Mouse (Mus musculus): Measurements from ENCODE around the gene Uox. TPM values are rescaled to one million over a fixed set of nuclear protein-coding genes. Genes with fewer than 3 reads are reported as not detected.

Gene Uox
- polyA plus RNA-seq, 1 experiment, result not detected

DNA sequence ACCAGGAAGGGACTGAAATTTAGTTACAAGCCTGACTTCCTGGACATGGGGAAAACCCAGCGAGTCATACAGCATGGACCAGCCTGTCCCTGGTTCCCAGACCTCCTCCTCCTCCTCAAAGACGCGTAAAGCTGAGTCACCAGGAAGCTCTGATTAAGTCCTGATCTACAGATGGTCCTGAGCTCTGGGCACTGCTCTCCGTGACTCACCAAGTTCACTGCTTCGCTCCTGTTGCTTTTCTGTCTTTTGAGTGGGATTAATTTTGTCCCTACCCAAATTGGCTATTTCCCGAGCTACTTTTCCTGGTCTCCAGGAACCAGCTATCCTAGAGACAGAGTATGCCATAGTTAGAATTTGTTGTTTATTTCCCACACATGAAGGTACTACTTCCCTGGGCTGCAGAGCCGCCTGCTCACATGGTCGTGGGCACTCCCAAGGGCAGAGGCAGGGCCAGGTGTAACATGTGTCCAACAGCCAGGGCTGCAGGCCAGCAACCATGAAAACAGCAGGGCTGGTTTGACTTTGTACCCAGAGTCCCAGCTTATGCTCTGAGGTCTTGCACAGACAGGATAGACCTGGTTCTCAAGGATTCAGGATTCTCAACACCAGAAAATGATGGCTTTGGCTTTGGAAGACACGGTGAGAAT, 2.2 kb upstream of the Uox start:
- H3K36me3 ChIP-seq (ENCODE audit: control insufficient read depth, insufficient read depth), result no peaks in the 10 kb centered on the region
- peak overlapping the region; percentile 66 for H3K4me2 ChIP-seq (ENCODE audit: low read depth)
- H3ac ChIP-seq (ENCODE audit: control insufficient read depth, insufficient read length), result no peak overlapping the region
- no peaks in the 10 kb centered on the region for H3K27me3 ChIP-seq (ENCODE audit: control insufficient read depth, insufficient read depth, insufficient read length)
- TF ChIP-seq SRF (IDR thresholded peaks at IDR 0.05; ENCODE audit: control insufficient read depth, insufficient read length, low read depth) (no peak), POLR2A (IDR thresholded peaks at IDR 0.05; ENCODE audit: insufficient read length, low read depth) (no peak), POLR2AphosphoS2 (IDR thresholded peaks at IDR 0.05; ENCODE audit: insufficient read length, low read depth) (no peak), E2F4 (IDR thresholded peaks at IDR 0.05; ENCODE audit: insufficient read depth) (no peak), REST (IDR thresholded peaks at IDR 0.05; ENCODE audit: insufficient read depth, insufficient read length) (no peak), MYOG (IDR thresholded peaks at IDR 0.05; ENCODE audit: control insufficient read depth in 1 of 3, insufficient read depth in 1 of 3, insufficient read length in 2 of 3, low read depth in 2 of 3) (no peak), USF1 (IDR thresholded peaks at IDR 0.05; ENCODE audit: low read depth) (no peak), CEBPB (IDR thresholded peaks at IDR 0.05; ENCODE audit: insufficient read depth, poor library complexity, severe bottlenecking) (no peak), TCF3 (IDR thresholded peaks at IDR 0.05; ENCODE audit: insufficient read length, low read depth) (no peak), TCF12 (IDR thresholded peaks at IDR 0.05; ENCODE audit: insufficient read depth, poor library complexity, severe bottlenecking) (no peak), MAX (IDR thresholded peaks at IDR 0.05; ENCODE audit: low read depth) (no peak)
- no peak overlapping the region for H3K4me3 ChIP-seq
- H3K79me2 ChIP-seq (ENCODE audit: control insufficient read depth, insufficient read depth), result no peaks in the 10 kb centered on the region

DNA sequence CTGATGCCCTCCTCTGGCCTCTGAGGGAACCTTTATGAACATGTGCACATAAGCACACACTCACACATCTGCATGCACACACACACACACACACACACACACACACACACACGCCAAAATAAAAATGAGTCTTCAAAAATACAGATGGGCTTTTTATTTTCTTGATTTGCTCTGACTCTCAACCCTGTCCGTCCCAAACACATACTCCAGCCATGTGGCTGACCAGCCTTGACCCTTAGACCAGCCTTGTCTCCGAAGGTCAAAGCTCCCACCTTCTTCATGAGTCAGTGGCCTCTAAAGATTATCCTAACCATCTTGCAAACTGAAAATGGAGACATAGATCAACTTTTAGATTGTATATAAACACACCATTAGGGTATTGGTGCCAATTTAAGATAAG, 632 bp upstream of the Uox start:
- H3K27me3 ChIP-seq (ENCODE audit: control insufficient read depth, insufficient read depth, insufficient read length), result no peaks in the 10 kb centered on the region
- no peak overlapping the region for H3ac ChIP-seq (ENCODE audit: control insufficient read depth, insufficient read length)
- H3K4me3 ChIP-seq, result no peak overlapping the region
- no peaks in the 10 kb centered on the region for H3K36me3 ChIP-seq (ENCODE audit: control insufficient read depth, insufficient read depth)
- no peaks in the 10 kb centered on the region for H3K79me2 ChIP-seq (ENCODE audit: control insufficient read depth, insufficient read depth)
- TF ChIP-seq MYOG (IDR thresholded peaks at IDR 0.05; ENCODE audit: control insufficient read depth in 1 of 3, insufficient read depth in 1 of 3, insufficient read length in 2 of 3, low read depth in 2 of 3) (no peak), CEBPB (IDR thresholded peaks at IDR 0.05; ENCODE audit: insufficient read depth, poor library complexity, severe bottlenecking) (no peak), E2F4 (IDR thresholded peaks at IDR 0.05; ENCODE audit: insufficient read depth) (no peak), MAX (IDR thresholded peaks at IDR 0.05; ENCODE audit: low read depth) (no peak), MYOD1 (IDR thresholded peaks at IDR 0.05; ENCODE audit: control insufficient read depth in 1 of 3, insufficient read length in 2 of 3, low read depth in 2 of 3) (no peak), USF1 (IDR thresholded peaks at IDR 0.05; ENCODE audit: low read depth) (no peak), POLR2A (IDR thresholded peaks at IDR 0.05; ENCODE audit: insufficient read length, low read depth) (no peak), POLR2AphosphoS2 (IDR thresholded peaks at IDR 0.05; ENCODE audit: insufficient read length, low read depth) (no peak), TCF12 (IDR thresholded peaks at IDR 0.05; ENCODE audit: insufficient read depth, poor library complexity, severe bottlenecking) (no peak), REST (IDR thresholded peaks at IDR 0.05; ENCODE audit: insufficient read depth, insufficient read length) (no peak)
- no peak overlapping the region for H3K4me2 ChIP-seq (ENCODE audit: low read depth)

DNA sequence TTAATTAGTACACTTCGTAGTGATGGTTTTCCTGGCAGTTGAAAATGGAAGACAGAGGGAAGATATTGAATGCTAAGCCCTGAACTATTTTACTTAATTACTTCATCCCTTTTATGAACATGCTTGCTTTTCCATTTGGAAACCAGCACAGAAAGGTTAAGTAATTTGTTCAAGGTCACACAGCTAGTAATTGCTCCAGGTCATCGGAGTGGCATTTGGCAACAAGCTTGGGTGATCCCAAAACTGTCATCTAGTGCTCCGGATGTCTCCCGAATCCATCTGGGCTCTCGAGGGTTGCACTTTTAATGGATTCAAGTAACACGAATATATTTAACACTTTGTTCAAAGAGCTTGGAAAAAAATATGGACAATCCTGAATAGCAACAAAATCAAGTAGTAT, 713 bp downstream of the Uox start:
- H3K4me3 ChIP-seq, result no peak overlapping the region
- H3K4me2 ChIP-seq (ENCODE audit: low read depth), result no peak overlapping the region
- H3K36me3 ChIP-seq (ENCODE audit: control insufficient read depth, insufficient read depth), result no peaks in the 10 kb centered on the region
- H3K79me2 ChIP-seq (ENCODE audit: control insufficient read depth, insufficient read depth), result no peaks in the 10 kb centered on the region
- TF ChIP-seq MYOG (IDR thresholded peaks at IDR 0.05; ENCODE audit: control insufficient read depth in 1 of 3, insufficient read depth in 1 of 3, insufficient read length in 2 of 3, low read depth in 2 of 3), result no peak
- TF ChIP-seq SRF (IDR thresholded peaks at IDR 0.05; ENCODE audit: control insufficient read depth, insufficient read length, low read depth), result no peak
- no peak for TF ChIP-seq E2F4 (IDR thresholded peaks at IDR 0.05; ENCODE audit: insufficient read depth)
- no peak for TF ChIP-seq POLR2A (IDR thresholded peaks at IDR 0.05; ENCODE audit: insufficient read length, low read depth)
- TF ChIP-seq POLR2AphosphoS2 (IDR thresholded peaks at IDR 0.05; ENCODE audit: insufficient read length, low read depth), result no peak
- TF ChIP-seq CEBPB (IDR thresholded peaks at IDR 0.05; ENCODE audit: insufficient read depth, poor library complexity, severe bottlenecking), result no peak
- TF ChIP-seq MAX (IDR thresholded peaks at IDR 0.05; ENCODE audit: low read depth), result no peak
- TF ChIP-seq TCF3 (IDR thresholded peaks at IDR 0.05; ENCODE audit: insufficient read length, low read depth), result no peak
- no peak for TF ChIP-seq REST (IDR thresholded peaks at IDR 0.05; ENCODE audit: insufficient read depth, insufficient read length)
- TF ChIP-seq TCF12 (IDR thresholded peaks at IDR 0.05; ENCODE audit: insufficient read depth, poor library complexity, severe bottlenecking), result no peak
- TF ChIP-seq USF1 (IDR thresholded peaks at IDR 0.05; ENCODE audit: low read depth), result no peak
- no peak for TF ChIP-seq MYOD1 (IDR thresholded peaks at IDR 0.05; ENCODE audit: control insufficient read depth in 1 of 3, insufficient read length in 2 of 3, low read depth in 2 of 3)
- no peak overlapping the region for H3ac ChIP-seq (ENCODE audit: control insufficient read depth, insufficient read length)
- no peaks in the 10 kb centered on the region for H3K27me3 ChIP-seq (ENCODE audit: control insufficient read depth, insufficient read depth, insufficient read length)

DNA sequence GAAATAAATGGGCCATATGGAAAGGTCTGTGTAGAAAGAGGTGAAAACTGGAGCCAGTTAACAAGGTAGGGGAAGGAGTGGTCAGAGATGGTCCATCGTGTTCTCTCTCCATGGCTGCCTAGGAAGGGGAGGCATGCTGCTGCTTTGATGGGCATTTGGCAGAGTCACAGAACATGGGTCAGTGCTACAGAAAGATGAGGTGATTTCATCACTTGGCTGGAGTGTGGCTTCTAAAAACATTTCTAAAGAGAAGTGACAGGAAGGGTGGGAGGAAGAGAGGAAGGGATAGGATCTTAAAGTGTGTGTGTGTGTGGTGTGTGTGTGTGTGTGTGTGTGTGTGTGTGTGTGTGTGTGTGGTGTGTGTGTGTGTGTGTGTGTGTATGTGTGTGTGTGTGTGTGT, 1.1 kb downstream of the Uox start:
- no peaks in the 10 kb centered on the region for H3K79me2 ChIP-seq (ENCODE audit: control insufficient read depth, insufficient read depth)
- TF ChIP-seq MAX (IDR thresholded peaks at IDR 0.05; ENCODE audit: low read depth), result no peak
- TF ChIP-seq MYOD1 (IDR thresholded peaks at IDR 0.05; ENCODE audit: control insufficient read depth in 1 of 3, insufficient read length in 2 of 3, low read depth in 2 of 3), result no peak
- no peak for TF ChIP-seq TCF3 (IDR thresholded peaks at IDR 0.05; ENCODE audit: insufficient read length, low read depth)
- TF ChIP-seq MYOG (IDR thresholded peaks at IDR 0.05; ENCODE audit: control insufficient read depth in 1 of 3, insufficient read depth in 1 of 3, insufficient read length in 2 of 3, low read depth in 2 of 3), result no peak
- no peak for TF ChIP-seq SRF (IDR thresholded peaks at IDR 0.05; ENCODE audit: control insufficient read depth, insufficient read length, low read depth)
- TF ChIP-seq CEBPB (IDR thresholded peaks at IDR 0.05; ENCODE audit: insufficient read depth, poor library complexity, severe bottlenecking), result no peak
- no peaks in the 10 kb centered on the region for H3K27me3 ChIP-seq (ENCODE audit: control insufficient read depth, insufficient read depth, insufficient read length)
- no peak overlapping the region for H3K4me3 ChIP-seq
- no peak overlapping the region for H3K4me2 ChIP-seq (ENCODE audit: low read depth)
- H3ac ChIP-seq (ENCODE audit: control insufficient read depth, insufficient read length), result no peak overlapping the region
- H3K36me3 ChIP-seq (ENCODE audit: control insufficient read depth, insufficient read depth), result no peaks in the 10 kb centered on the region
